Mouse (Mus musculus): Measurements from ENCODE around the gene Rhox2c.
"Not testable (repeated sequence)": the region's sequence is repeated elsewhere in the genome, so short reads cannot be mapped to it uniquely, and the experiment has no call there.

Gene Rhox2c

DNA sequence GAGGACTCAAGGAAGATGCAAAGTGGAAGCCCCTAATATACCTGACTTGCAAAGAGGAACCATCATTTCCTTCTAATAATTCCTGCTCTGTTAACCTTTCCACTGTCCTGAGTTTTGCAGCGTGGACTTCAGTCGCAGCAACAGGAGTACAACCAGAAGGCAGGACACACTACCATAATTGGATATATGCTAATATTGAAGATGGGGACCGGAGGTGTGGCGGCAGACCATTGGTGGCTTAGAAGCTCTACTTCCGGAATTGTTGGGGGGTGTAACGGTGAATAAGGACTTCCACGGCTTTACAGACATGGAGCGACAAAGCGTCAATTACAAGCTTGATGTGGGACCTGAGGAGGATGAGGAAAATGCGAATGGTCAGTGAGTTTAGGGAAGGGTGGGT is at the start of gene Rhox2c:
Rhox2c (plus strand) TSS at position 301 of the 400 bp plus-strand sequence.
- DNase-seq = not testable (repeated sequence)

DNA sequence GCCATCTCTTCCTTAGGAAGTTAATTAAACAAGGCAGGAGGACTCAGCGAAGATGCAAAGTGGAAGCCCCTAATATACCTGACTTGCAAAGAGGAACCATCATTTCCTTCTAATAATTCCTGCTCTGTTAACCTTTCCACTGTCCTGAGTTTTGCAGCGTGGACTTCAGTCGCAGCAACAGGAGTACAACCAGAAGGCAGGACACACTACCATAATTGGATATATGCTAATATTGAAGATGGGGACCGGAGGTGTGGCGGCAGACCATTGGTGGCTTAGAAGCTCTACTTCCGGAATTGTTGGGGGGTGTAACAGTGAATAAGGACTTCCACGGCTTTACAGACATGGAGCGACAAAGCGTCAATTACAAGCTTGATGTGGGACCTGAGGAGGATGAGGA is 41.7 kb upstream of the Rhox2c start, which contains the start of gene Rhox2b:
Rhox2b (plus strand) TSS at position 301 of the 400 bp plus-strand sequence.
- DNase-seq = not testable (repeated sequence)

DNA sequence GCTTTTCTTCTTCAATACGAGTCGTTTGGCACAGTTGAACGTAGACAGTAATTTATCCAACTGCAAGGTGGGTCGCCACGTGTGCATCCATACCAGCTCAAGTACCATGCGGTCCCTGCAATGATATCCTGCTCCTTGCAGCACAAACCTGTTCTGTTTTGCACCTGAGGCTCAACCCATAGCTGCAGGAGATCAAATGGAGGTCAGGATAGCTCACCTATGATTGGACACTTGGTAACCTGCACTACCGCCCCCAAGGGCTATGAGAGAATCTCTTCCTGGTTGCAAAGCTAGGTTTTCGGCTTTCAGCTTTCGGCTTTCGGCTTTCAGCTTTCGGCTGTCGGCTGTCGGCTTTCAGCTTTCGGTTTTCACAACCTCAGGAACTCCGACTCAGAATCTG is 21.3 kb upstream of the Rhox2c start, which contains the start of gene Rhox4b:
Rhox4b (plus strand) TSS at position 301 of the 400 bp plus-strand sequence.
- DNase-seq = not testable (repeated sequence)

DNA sequence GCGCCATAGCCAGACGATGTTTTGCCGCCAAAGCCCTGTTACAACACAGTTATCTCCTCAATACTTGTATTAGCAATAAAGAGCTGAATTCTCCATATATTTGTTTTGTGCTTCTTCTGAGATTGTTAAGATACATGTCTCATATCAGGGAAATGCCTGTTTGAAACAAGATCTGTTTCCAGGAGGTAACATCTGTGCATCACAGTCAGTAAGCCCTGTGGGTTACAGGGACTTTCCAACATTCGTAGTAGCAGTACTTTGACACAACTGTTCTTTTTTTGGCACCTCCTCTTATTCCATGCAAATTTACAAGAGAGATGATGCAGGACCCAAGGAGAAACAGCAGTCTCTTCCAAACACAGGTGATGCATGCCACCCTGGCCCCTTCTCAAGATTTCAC is 4.8 kb downstream of the Rhox2c start, which contains the start of gene Rhox3c:
Rhox3c (plus strand) TSS at position 301 of the 400 bp plus-strand sequence.
- DNase-seq = not testable (repeated sequence)

DNA sequence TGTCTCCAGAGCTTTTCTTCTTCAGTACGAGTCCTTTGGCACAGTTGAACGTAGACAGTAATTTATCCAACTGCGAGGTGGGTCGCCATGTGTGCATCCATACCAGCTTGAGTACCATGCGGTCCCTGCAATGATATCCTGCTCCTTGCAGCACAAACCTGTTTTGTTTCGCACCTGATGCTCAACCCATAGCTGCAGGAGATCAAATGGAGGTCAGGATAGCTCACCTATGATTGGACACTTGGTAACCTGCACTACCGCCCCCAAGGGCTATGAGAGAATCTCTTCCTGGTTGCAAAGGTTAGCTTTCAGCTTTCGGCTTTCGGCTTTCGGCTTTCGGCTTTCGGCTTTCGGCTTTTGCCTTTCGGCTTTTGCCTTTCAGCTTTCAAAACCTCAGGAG is 26.6 kb downstream of the Rhox2c start, which contains the start of gene Rhox4c:
Rhox4c (plus strand) TSS at position 301 of the 400 bp plus-strand sequence.
- not testable (repeated sequence) for DNase-seq

DNA sequence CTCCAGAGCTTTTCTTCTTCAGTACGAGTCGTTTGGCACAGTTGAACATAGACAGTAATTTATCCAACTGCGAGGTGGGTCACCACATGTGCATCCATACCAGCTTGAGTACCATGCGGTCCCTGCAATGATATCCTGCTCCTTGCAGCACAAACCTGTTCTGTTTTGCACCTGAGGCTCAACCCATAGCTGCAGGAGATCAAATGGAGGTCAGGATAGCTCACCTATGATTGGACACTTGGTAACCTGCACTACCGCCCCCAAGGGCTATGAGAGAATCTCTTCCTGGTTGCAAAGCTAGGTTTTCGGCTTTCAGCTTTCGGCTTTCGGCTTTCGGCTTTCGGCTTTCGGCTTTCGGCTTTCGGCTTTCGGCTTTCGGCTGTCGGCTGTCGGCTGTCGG is 60.6 kb downstream of the Rhox2c start, which contains the start of gene Rhox4d:
Rhox4d (plus strand) TSS at position 301 of the 400 bp plus-strand sequence.
- not testable (repeated sequence) for DNase-seq
